Mouse (Mus musculus) left cerebral cortex, adult 9 months (tissue): ENCODE data around the gene Unc13a.

Source experiments
- DNase-seq, 2 experiments: peaks; one replicate each; pipeline ENCODE4 v3.0.0; 2022; ENCODE audit warnings: low spot score in 2 of 2

Unc13a gene

GRCm38 (mm10) chr8:71586891-71587290, 84.7 kb downstream of the Unc13a start:
- DNase-seq = no peak

- DNase-seq = no peak
Observed at GRCm38 (mm10) chr8:71580201-71580600, 91.4 kb downstream of the Unc13a start.

- DNase-seq = no peak
Observed at GRCm38 (mm10) chr8:71579476-71579875, 92.1 kb downstream of the Unc13a start.

GRCm38 (mm10) chr8:71579009-71579408, 92.5 kb downstream of the Unc13a start:
- no peak for DNase-seq

- DNase-seq = no peak
Observed at GRCm38 (mm10) chr8:71577856-71578387, 93.6 kb downstream of the Unc13a start.

GRCm38 (mm10) chr8:71575020-71575419, 96.5 kb downstream of the Unc13a start:
- no peak for DNase-seq

- no peak for DNase-seq
Observed at GRCm38 (mm10) chr8:71574426-71574825, 97.1 kb downstream of the Unc13a start.
